Mouse (Mus musculus) gastrocnemius, postnatal 25 days (tissue): ENCODE results near the gene Spats2l. TPM values are rescaled to one million over a fixed set of nuclear protein-coding genes. Genes with fewer than 3 reads are reported as not detected.

Experiments
- DNase-seq: peaks from one replicate; pipeline ENCODE4 v3.0.0; 2022
- total RNA-seq, 2 experiments: library from RNA; stranded (reverse); gene quantifications; 1 replicate in 1 of 2; 2 replicates in 1 of 2; pipeline ENCODE4 v1.2.3; 2021

Gene Spats2l
- total RNA-seq, 2 experiments from 2014 or later, result 4.9 to 5.8 TPM

GRCm38 (mm10) chr1:57969327-57970271, 195.6 kb downstream of the Spats2l start:
- peak; percentile 94 for DNase-seq

DNA sequence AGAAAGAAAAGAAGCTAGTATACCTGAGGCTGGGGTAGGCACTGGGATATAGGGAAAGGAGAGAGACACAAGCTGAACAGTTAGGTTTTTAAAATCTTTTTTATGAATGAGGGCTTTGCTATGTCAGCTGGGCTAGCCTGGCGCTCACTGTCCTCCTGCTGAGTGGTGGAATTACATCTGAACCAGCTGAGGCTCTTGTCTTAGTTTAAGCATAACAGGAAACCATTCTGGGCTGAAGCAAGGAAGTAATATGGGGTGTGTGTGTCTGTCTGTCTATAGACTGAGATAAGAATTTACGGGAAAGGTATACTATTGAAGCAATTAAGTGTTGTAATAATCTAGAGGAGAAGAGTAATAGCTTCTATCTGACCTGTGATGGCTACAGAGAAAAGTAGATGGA, 197.6 kb downstream of the Spats2l start:
- no peak for DNase-seq

GRCm38 (mm10) chr1:57976860-57977259, 202.9 kb downstream of the Spats2l start:
- no peak for DNase-seq

- DNase-seq, result peak; percentile 18
Measured at GRCm38 (mm10) chr1:57989052-57989600, 215.2 kb downstream of the Spats2l start.

GRCm38 (mm10) chr1:57991277-57991676, 217.3 kb downstream of the Spats2l start:
- DNase-seq, result no peak

DNA sequence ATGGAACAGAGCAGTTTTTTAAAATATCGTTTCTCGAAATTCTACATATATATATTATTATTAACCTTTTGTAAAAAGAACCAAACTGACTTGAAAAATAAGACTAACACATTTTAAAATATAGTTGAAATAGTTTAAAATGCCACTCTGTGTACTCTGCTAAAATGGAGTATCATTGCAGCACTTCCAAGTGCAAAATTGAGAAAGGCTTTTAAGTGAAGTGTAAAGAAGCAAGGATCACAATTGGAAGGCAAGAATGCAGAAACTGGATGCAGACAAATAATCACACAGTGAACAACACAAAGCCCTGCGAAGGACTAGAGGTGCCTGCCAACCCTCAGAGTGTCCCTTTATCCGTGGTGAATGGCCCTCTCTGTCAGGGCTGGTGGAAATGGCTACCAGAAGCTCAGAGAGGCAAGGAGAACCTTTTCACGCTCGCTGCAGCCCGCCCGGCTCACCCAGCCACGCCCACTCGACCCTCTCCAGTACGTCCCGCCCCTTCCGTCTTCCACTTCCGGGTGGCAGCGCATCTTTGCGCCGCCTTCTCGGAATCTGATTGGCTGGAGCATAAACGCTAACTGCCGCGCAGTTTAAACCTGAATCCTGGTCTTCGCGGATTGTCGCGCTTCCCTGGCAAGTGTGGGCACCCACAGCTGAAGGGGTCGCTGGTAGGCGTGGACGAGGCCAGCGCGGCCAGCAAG, 221.6 kb downstream of the Spats2l start, which contains the start of gene Sgo2a:
Gene Sgo2a (plus strand): TSS at position 540 of the 701 bp plus-strand sequence.
- DNase-seq, result peak; percentile 87

DNA sequence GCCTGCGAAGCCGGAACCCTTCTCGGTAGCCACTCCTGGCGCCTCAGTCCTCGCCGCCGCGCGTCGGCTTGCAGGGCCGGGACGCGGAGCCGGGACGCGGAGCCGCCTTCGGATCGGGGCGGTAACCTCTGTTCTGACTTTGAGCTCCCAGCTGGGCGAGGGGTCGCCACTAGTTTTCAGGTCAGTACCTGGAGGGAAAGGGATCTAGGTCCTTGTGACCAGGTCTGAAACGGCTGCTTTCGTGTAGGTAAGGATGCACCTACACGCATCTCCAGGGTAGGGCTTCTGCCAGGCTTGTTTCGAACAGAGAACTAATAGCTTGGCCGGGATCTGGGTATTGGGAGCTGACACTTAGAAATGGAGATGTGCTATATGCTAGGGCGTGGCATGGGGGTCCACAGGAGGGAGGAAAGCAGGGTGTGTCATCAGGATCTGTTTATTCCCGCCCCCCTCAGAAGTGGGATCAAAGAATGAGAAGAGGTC, 222.2 kb downstream of the Spats2l start:
- DNase-seq, result no peak

Other genes with a start within 250 kb of the Spats2l start
- gene Sgo2a, start 221.8 kb downstream of the Spats2l start, total RNA-seq, result under 1 TPM; 0.38 to 0.43 TPM
- gene Kctd18, start 244.8 kb downstream of the Spats2l start, total RNA-seq, result 1 to 10 TPM; 4.0 to 4.4 TPM